Mouse (Mus musculus) thymus, postnatal 10 days (tissue): ENCODE results near the gene Rcor3.

Experiments
- DNase-seq, 2 experiments: peaks; one replicate each; pipeline ENCODE4 v3.0.0; 2021; ENCODE audit warnings: low spot score in 2 of 2

Gene Rcor3

DNA sequence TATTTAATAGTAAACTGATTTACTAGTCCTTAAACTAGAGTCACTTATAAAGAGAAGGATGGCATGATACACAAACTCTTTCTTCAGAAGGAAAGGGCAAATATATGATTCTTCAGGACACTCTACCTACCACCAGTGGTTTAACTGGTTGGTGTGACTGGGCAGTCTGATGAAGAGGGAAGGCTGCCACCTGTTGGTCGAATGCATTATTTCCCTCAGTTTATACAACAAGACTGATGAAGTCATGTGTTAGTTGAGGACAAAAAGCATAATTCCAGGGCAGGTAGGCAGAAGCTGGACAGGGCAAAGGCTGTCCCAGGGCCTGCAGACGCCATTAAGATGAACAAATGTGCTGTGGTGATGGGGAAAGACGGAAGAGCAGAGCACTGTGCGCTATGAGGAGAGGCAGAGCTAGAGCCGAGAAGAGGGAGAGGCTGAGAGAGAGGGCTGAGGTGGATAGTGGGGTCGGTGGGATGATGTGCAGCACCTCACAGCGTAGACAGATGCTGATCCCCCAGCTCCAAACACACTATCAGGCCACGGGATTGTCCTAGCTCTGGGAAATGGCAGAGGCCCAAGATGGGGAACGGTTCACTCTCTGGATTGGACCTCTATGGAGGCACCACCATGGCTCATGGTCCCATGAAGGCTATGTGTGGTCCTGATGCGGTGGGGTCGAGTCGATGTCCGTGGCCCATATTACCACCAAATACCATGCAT lies 43.3 kb downstream of the Rcor3 start:
- peak in 1 of 2 experiments; percentile 71 for DNase-seq

DNA sequence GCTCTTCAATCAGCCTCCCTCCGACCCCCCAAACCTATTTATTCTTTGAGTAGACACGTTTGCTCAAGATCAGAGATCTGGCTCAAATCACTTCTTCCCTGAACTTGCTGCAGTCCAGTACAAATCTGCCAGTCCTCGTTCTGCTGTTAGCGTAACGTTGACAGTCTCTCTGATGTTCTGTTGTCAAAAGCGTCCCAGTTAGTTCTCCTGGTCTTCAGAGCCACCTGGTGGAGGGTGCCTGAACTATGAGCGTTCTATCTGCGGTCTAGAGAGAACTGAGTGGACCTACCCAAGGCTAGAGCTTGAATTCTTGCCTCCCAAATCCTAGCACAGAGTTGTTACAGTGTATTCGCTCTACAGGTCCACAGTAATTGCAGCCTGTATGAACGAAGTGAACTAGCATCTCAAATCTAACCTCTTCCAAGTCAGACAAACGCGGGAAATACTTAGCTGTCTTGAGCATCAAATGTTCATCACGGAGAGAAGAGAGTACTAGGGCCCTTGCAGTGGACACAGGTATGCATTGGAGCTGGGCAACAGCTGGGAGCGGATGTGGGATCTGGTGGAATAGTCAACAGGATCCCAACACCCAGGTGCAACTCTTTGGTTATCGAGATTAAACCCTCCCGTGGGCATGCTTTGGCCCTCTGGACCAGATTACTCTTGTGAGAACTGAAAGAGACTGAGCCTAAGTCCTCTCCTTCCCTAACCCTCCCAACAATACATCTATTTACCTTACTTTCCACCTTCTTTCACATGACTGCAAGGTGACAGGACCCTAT lies 44.8 kb downstream of the Rcor3 start:
- DNase-seq: peak; percentile 71 to 83

- DNase-seq: peak; percentile 98 to 99
Measured at GRCm38 (mm10) chr1:192091806-192092772, 45.8 kb downstream of the Rcor3 start, which contains the start of gene Traf5. Traf5 (minus strand) TSS chr1:192092559.

GRCm38 (mm10) chr1:192090689-192091567 lies 46.9 kb downstream of the Rcor3 start:
- DNase-seq: no peak

- DNase-seq: no peak
Measured at GRCm38 (mm10) chr1:192090281-192090680, 47.6 kb downstream of the Rcor3 start.

- no peak for DNase-seq
Measured at GRCm38 (mm10) chr1:192089208-192090166, 48.4 kb downstream of the Rcor3 start.

- DNase-seq: no peak
Measured at GRCm38 (mm10) chr1:192088011-192088410, 49.9 kb downstream of the Rcor3 start.

GRCm38 (mm10) chr1:192087098-192087497 lies 50.8 kb downstream of the Rcor3 start:
- DNase-seq: no peak

DNA sequence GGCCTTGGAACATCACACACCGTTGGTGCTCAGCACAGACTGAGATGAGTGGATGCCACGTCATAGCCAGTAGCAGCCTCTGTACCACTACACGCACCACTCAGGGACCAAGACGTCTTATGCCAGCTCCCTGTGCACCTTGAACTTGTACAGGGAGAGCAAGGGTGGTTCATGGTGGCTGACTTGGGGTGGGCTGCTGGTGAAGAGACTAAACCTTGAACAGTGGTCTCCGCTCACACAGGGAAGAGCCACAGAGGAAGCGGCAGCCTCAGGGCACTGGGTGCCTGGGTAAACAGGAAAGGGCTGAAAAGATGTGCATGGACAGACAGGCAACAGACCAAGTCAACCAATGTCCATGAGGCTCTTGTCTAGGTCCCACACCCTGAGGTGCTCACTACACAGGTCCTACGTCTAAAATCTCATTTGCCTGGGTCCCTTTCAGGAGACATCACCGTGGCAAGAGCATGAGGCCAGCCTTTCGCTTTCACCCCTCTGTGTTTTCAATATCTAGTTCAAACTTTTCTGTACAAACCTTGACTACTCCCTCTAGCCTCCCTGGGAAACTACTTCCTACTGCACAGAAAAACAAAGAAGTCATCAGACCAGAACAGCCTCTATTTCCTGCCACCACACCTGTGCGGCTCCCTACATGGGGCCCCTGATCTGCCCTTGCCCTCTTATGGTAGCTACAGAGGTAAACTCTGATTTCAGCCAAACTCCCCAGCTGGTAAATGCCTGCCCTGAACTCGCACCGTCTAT lies 51.4 kb downstream of the Rcor3 start:
- peak; percentile 34 to 54 for DNase-seq

- DNase-seq: no peak
Measured at GRCm38 (mm10) chr1:192085218-192085617, 52.6 kb downstream of the Rcor3 start.

DNA sequence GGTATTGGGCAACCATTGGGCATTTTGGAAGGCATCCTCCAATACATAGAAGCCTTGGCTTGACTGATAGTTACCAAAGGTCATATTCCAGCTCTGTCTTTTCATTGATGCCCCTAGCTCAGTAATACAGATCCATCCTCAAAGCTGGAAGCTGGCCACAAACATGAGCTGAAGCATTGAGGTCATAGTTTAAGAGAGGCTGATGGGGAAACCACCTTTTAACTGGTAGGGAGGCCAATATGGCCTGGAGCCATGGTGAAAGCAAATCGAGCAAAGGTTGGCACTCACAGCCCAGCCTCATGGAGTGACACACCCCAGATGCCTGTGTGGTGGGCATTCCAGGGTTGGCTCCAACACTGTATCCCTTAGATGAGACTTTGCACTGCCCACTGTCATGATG lies 55.2 kb downstream of the Rcor3 start:
- DNase-seq: no peak

DNA sequence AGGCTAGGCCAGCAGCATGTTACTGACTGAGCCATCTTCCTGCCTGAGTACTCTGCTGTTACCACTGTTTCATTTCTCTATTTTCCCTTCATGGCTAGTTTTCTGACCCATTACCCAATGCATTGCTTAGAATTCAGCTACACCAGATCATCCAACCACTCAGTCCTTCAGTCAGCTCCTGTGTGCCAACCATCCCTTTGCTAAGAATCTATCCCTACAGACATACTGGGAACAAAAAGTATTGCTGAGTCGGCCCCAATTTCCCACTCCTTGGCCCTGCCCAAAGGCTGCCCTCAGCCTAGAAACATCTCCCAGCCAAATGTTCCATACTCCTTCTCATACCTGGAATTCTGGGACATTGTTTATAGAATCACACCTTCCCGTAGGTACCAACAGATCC lies 56.7 kb downstream of the Rcor3 start:
- DNase-seq: no peak

- DNase-seq: no peak
Measured at GRCm38 (mm10) chr1:192079121-192079520, 58.7 kb downstream of the Rcor3 start.

DNA sequence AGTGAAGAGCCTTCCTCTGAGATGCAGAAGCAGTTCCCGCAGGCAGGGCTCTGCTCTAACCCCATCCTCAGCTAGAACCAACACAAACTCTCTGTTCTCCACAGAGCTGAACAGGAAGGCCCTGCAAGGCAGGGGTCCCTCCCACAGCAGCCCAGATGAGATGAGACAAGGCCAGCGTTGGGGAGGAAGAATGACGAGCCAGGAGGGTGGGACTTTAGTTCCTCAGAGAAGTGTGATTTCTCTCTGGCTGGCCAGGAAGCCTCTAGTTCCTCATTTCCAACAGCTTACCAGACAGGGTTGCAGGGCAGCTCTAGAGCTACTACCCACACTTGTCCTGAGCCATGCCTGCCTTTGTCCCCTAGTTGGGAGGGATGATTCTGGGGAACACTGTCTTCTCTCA lies 59.5 kb downstream of the Rcor3 start:
- DNase-seq: no peak

GRCm38 (mm10) chr1:192076796-192077535 lies 60.9 kb downstream of the Rcor3 start:
- DNase-seq: no peak

DNA sequence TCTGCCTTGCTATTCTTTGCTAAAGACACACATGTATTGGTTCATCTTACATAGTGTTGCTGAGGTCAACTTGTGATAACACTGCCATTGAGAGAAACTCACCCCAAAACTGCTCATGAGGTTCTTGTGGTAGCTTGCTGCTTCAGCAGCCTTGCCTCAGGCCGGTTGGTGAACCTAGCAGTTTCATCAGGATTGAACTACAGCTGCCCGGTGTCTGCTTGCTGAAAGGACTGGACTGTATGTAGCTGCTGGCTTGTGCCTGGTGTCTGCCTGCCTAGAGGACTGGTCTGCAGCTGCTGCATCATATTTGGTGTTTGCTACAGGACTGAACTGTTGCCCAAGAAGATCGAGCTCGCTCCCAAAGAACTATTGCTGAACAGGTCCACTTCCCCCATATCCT lies 61.8 kb downstream of the Rcor3 start:
- no peak for DNase-seq

- DNase-seq: no peak
Measured at GRCm38 (mm10) chr1:192074824-192075223, 63.0 kb downstream of the Rcor3 start.

- no peak for DNase-seq
Measured at GRCm38 (mm10) chr1:192072426-192072825, 65.4 kb downstream of the Rcor3 start.
